Mouse (Mus musculus): ENCODE data around the gene Prickle2. TPM values are rescaled to one million over a fixed set of nuclear protein-coding genes. Genes with fewer than 3 reads are reported as not detected.

The Prickle2 gene
- total and polyA plus RNA-seq, 2 experiments from 2014 or later: 10.9 to 27.4 TPM

DNA sequence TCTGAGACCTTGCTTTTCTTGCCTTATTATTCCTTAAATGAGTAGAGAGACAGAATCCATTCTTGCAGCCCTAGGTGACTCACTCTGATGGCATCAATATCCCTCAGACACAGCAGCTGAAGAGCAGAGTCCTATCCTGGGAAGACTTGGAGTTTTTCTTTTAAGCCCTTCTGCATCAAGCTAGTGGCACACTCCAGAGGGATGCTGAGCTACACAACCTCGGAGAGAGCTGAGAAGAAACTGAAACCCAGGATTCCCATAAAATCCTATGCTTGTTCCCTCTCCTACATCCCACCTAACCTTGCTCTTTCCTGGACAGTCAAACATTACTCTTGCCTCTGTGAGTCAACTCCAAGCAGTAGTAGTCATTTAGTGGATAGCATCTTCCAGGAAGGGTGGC lies 256.0 kb downstream of the Prickle2 start:
- no peak for TF ChIP-seq CTCF (IDR thresholded peaks at IDR 0.05)
- H3K4me1 ChIP-seq (ENCODE audit: insufficient read depth, low read length): peaks cover 6% of the 10 kb centered on the region; the same call in 1 of the 2 replicates
- H3K27ac ChIP-seq (ENCODE audit: low read depth, low read length): no peak overlapping the region
- DNase-seq (ENCODE audit: low spot score) (no peak), ATAC-seq (ENCODE audit: low FRiP score) (no peak)
- 91% methylated on average over 1 of the region's 1 CpGs for WGBS
- no peak overlapping the region for H3K4me3 ChIP-seq (ENCODE audit: low read depth, low read length)
- no peaks in the 10 kb centered on the region for H3K27me3 ChIP-seq (ENCODE audit: insufficient read depth, low read length)
- no peaks in the 10 kb centered on the region for H3K9me3 ChIP-seq (ENCODE audit: low read length)
- no peak overlapping the region for H3K9ac ChIP-seq (replicated peaks; ENCODE audit: low read length, poor library complexity, severe bottlenecking)
- no peaks in the 10 kb centered on the region for H3K36me3 ChIP-seq (ENCODE audit: insufficient read depth, low read length)
- no peak overlapping the region for H3K4me2 ChIP-seq (ENCODE audit: low read depth, low read length, poor library complexity, severe bottlenecking)

DNA sequence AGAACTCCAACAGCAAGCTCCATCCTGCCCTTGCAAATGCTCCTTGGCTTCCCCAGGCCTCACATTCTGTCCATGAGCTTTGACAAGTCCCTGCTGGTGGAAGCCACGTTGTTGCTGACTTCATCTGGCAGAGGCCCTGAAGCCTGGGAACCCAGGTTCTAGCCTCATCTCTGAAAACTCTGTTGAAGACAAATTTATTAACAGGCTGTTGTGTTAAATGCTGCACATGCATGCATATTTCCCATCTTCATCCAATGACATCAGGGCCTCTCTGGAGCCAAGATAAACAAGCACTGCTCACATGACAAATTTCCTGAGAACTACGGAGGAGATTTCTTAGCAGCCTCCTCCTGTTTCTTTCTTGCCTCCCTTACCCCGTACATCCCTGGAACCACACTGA lies 259.3 kb downstream of the Prickle2 start:
- H3K27me3 ChIP-seq (ENCODE audit: insufficient read depth, low read length): no peaks in the 10 kb centered on the region
- H3K4me2 ChIP-seq (ENCODE audit: low read depth, low read length, poor library complexity, severe bottlenecking): no peak overlapping the region
- H3K36me3 ChIP-seq (ENCODE audit: insufficient read depth, low read length): no peaks in the 10 kb centered on the region
- no peak for ATAC-seq (ENCODE audit: low FRiP score)
- TF ChIP-seq CTCF (IDR thresholded peaks at IDR 0.05): no peak
- no peak overlapping the region for H3K4me3 ChIP-seq (ENCODE audit: low read depth, low read length)
- peaks cover 6% of the 10 kb centered on the region; the same call in 1 of the 2 replicates for H3K4me1 ChIP-seq (ENCODE audit: insufficient read depth, low read length)
- H3K9me3 ChIP-seq (ENCODE audit: low read length): no peaks in the 10 kb centered on the region
- no peak overlapping the region for H3K27ac ChIP-seq (ENCODE audit: low read depth, low read length)
- DNase-seq (ENCODE audit: low spot score): no peak
- H3K9ac ChIP-seq (replicated peaks; ENCODE audit: low read length, poor library complexity, severe bottlenecking): no peak overlapping the region
- 55% methylated on average over 3 of the region's 3 CpGs for WGBS

DNA sequence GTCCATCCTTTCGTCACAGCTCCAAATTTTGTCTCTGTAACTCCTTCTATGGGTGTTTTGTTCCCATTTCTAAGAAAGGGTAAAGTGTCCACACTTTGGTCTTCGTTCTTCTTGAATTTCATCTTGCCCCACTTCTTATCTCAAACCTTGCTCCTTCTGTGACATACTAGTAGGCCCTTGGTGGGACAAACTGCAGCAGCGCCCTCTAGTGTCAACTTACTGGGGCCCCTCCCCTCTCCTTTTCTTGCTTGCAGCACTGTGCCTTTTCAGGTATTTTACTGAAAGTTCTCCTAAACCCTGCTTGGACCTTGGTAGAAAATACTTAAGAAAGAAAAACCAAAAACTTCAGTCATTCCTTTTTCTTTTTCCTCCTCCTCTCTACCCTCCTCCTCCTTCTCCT lies 264.8 kb downstream of the Prickle2 start:
- no peak for ATAC-seq (ENCODE audit: low FRiP score)
- Histone ChIP-seq H3K4me2 (ENCODE audit: low read depth, low read length, poor library complexity, severe bottlenecking) (no peak overlapping the region), H3K4me3 (ENCODE audit: low read depth, low read length) (no peak overlapping the region), H3K36me3 (ENCODE audit: insufficient read depth, low read length) (no peaks in the 10 kb centered on the region), H3K4me1 (ENCODE audit: insufficient read depth, low read length) (no peaks in the 10 kb centered on the region), H3K9me3 (ENCODE audit: low read length) (no peaks in the 10 kb centered on the region), H3K27ac (ENCODE audit: low read depth, low read length) (no peak overlapping the region), H3K27me3 (ENCODE audit: insufficient read depth, low read length) (no peaks in the 10 kb centered on the region), H3K9ac (replicated peaks; ENCODE audit: low read length, poor library complexity, severe bottlenecking) (no peak overlapping the region)
- TF ChIP-seq CTCF (IDR thresholded peaks at IDR 0.05): peak; percentile 45
- WGBS: 50% methylated on average over 2 of the region's 3 CpGs
- DNase-seq (ENCODE audit: low spot score): no peak

DNA sequence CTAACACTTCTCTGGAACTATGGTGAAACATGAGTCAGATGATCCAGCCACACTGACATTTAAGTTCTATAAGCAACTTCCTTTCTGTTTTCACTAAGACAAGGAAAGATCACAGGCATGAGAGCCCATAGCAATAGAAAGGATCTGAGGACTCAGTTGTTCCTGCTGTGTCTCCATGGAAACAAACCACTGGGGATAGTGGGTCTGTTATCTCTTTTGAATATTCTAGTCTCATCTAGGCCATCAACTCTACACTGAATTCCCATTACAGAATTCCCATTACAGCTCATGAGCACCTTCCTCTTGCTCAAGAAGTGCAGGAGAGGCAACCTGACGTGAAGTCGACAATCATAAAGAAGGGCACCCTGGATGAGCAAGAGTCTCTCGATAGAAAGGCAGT lies 265.7 kb downstream of the Prickle2 start:
- Histone ChIP-seq H3K27me3 (ENCODE audit: insufficient read depth, low read length) (no peaks in the 10 kb centered on the region), H3K4me1 (ENCODE audit: insufficient read depth, low read length) (no peaks in the 10 kb centered on the region), H3K27ac (ENCODE audit: low read depth, low read length) (no peak overlapping the region), H3K36me3 (ENCODE audit: insufficient read depth, low read length) (no peaks in the 10 kb centered on the region), H3K9me3 (ENCODE audit: low read length) (no peaks in the 10 kb centered on the region), H3K4me2 (ENCODE audit: low read depth, low read length, poor library complexity, severe bottlenecking) (no peak overlapping the region), H3K9ac (replicated peaks; ENCODE audit: low read length, poor library complexity, severe bottlenecking) (no peak overlapping the region), H3K4me3 (ENCODE audit: low read depth, low read length) (no peak overlapping the region)
- no peak for ATAC-seq (ENCODE audit: low FRiP score)
- WGBS: 55% methylated on average over 3 of the region's 3 CpGs
- TF ChIP-seq CTCF (IDR thresholded peaks at IDR 0.05): no peak
- peak; percentile 48 for DNase-seq (ENCODE audit: low spot score)

DNA sequence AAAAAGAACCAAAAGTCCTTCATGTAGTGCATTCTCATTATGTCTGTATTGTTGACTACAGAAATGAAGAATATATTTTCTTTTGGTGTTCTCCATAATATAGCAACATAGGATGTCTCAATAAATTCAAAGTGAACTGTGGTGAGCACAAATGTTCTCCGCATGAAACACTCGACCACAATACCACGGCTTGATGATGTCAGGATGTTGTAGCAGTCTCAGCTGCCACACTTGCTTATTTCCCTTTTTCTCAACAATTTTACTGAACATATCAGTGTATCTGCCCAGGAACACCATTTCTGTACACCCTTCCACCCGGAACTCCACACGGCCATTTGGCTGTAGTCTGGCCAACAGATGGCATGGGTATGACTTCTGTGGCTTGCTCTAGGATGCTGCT lies 273.8 kb downstream of the Prickle2 start:
- ATAC-seq (ENCODE audit: low FRiP score): no peak
- no peak for DNase-seq (ENCODE audit: low spot score)
- WGBS: 97% methylated on average over 5 of the region's 5 CpGs
- H3K36me3 ChIP-seq (ENCODE audit: insufficient read depth, low read length): peaks cover 8% of the 10 kb centered on the region; the same call in 1 of the 2 replicates
- no peaks in the 10 kb centered on the region for H3K27me3 ChIP-seq (ENCODE audit: insufficient read depth, low read length)
- no peaks in the 10 kb centered on the region for H3K9me3 ChIP-seq (ENCODE audit: low read length)
- no peak for TF ChIP-seq CTCF (IDR thresholded peaks at IDR 0.05)
- no peak overlapping the region for H3K4me3 ChIP-seq (ENCODE audit: low read depth, low read length)
- H3K9ac ChIP-seq (replicated peaks; ENCODE audit: low read length, poor library complexity, severe bottlenecking): no peak overlapping the region
- no peaks in the 10 kb centered on the region for H3K4me1 ChIP-seq (ENCODE audit: insufficient read depth, low read length)
- H3K27ac ChIP-seq (ENCODE audit: low read depth, low read length): no peak overlapping the region
- H3K4me2 ChIP-seq (ENCODE audit: low read depth, low read length, poor library complexity, severe bottlenecking): no peak overlapping the region

DNA sequence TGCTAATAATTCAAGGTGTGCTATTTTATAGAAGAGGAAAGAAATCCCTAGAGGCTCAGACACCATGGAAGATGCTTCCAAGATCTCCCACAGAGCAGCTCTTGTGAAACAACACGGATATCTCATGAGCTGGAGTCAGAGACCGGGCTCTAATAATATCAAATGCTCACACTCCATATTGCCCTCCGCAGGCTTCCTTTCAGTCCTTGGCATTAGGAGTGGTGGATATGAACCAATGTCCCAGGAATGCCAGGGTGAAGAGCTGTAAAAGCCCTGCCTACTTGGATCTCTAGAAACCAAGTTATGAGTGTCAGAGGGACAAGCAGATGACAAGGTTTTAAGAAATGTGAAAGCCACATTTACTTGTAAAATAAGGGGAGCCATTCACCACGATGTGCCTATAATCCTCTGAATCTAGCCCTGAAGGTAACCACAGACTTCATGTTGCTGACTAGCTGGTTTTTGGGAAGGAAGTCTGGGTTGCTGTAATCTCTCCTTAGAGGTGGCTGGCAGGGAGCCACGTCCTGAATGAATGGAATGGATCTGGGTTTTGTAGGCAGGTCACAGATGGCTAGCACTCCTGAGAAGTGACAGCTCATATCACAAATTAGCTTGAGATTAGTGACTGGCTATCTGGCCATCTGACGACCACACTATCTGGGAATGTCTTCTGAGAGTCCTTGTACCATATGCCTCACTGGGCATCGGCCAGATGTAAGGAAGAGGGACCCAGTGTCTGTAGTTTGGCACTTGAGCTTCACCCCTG lies 278.4 kb downstream of the Prickle2 start:
- H3K36me3 ChIP-seq (ENCODE audit: insufficient read depth, low read length): peaks cover 4% of the 10 kb centered on the region; the same call in 1 of the 2 replicates
- no peaks in the 10 kb centered on the region for H3K9me3 ChIP-seq (ENCODE audit: low read length)
- 61% methylated on average over 7 of the region's 7 CpGs for WGBS
- no peak for ATAC-seq (ENCODE audit: low FRiP score)
- no peaks in the 10 kb centered on the region for H3K27me3 ChIP-seq (ENCODE audit: insufficient read depth, low read length)
- no peak overlapping the region for H3K27ac ChIP-seq (ENCODE audit: low read depth, low read length)
- H3K4me3 ChIP-seq (ENCODE audit: low read depth, low read length): no peak overlapping the region
- H3K4me1 ChIP-seq (ENCODE audit: insufficient read depth, low read length): no peaks in the 10 kb centered on the region
- peak; percentile 53 for DNase-seq (ENCODE audit: low spot score)
- no peak for TF ChIP-seq CTCF (IDR thresholded peaks at IDR 0.05)
- no peak overlapping the region for H3K4me2 ChIP-seq (ENCODE audit: low read depth, low read length, poor library complexity, severe bottlenecking)
- H3K9ac ChIP-seq (replicated peaks; ENCODE audit: low read length, poor library complexity, severe bottlenecking): no peak overlapping the region
